Mouse (Mus musculus) G1E-ER4 (cell line): Measurements from ENCODE around the gene Slc9c1. TPM values are rescaled to one million over a fixed set of nuclear protein-coding genes. Genes with fewer than 3 reads are reported as not detected.

Experiments
- GATA1 ChIP-seq: IDR thresholded peaks from one replicate; pipeline ENCODE4 v1.8.0; 2012; ENCODE audit warnings: low read length, inconsistent platforms
- polyA plus RNA-seq: library from polyadenylated mRNA; stranded (reverse); fragments of >175 nt; gene quantifications from 2 replicates; pipeline ENCODE4 v1.2.3, GENCODE M21; 2012

Slc9c1 gene
- polyA plus RNA-seq, 1 experiment = not detected

GRCm38 (mm10) chr16:45613247-45613646 lies 78.1 kb downstream of the Slc9c1 start:
- TF ChIP-seq GATA1 = no peak

- TF ChIP-seq GATA1 = no peak
Measured at GRCm38 (mm10) chr16:45615944-45616343, 80.8 kb downstream of the Slc9c1 start.

GRCm38 (mm10) chr16:45619751-45620375 lies 84.8 kb downstream of the Slc9c1 start:
- TF ChIP-seq GATA1 = no peak

- TF ChIP-seq GATA1 = no peak
Measured at GRCm38 (mm10) chr16:45623230-45623629, 88.1 kb downstream of the Slc9c1 start.

GRCm38 (mm10) chr16:45624791-45625190 lies 89.7 kb downstream of the Slc9c1 start:
- TF ChIP-seq GATA1 = no peak

GRCm38 (mm10) chr16:45625342-45625741 lies 90.2 kb downstream of the Slc9c1 start:
- TF ChIP-seq GATA1 = no peak

GRCm38 (mm10) chr16:45629497-45630105 lies 94.5 kb downstream of the Slc9c1 start:
- TF ChIP-seq GATA1 = no peak

- TF ChIP-seq GATA1 = no peak
Measured at GRCm38 (mm10) chr16:45630347-45630960, 95.3 kb downstream of the Slc9c1 start.

- no peak for TF ChIP-seq GATA1
Measured at GRCm38 (mm10) chr16:45632420-45632819, 97.3 kb downstream of the Slc9c1 start.

- TF ChIP-seq GATA1 = no peak
Measured at GRCm38 (mm10) chr16:45635826-45636225, 100.7 kb downstream of the Slc9c1 start.

GRCm38 (mm10) chr16:45640070-45640762 lies 105.1 kb downstream of the Slc9c1 start:
- no peak for TF ChIP-seq GATA1

GRCm38 (mm10) chr16:45641301-45641700 lies 106.2 kb downstream of the Slc9c1 start:
- no peak for TF ChIP-seq GATA1

- TF ChIP-seq GATA1 = no peak
Measured at GRCm38 (mm10) chr16:45643944-45644343, 108.8 kb downstream of the Slc9c1 start.

- TF ChIP-seq GATA1 = no peak
Measured at GRCm38 (mm10) chr16:45644380-45644779, 109.3 kb downstream of the Slc9c1 start.

GRCm38 (mm10) chr16:45651497-45651896 lies 116.4 kb downstream of the Slc9c1 start:
- no peak for TF ChIP-seq GATA1
